Mouse (Mus musculus) cerebellum, adult 9-10 months (tissue): ENCODE measurements around the gene Fanca.
A peak's percentile ranks its signal among the peaks of the same experiment; 100 is the strongest.

Source experiments
- DNase-seq: peaks from one replicate; pipeline ENCODE4 v3.0.0; 2022

Fanca gene

DNA sequence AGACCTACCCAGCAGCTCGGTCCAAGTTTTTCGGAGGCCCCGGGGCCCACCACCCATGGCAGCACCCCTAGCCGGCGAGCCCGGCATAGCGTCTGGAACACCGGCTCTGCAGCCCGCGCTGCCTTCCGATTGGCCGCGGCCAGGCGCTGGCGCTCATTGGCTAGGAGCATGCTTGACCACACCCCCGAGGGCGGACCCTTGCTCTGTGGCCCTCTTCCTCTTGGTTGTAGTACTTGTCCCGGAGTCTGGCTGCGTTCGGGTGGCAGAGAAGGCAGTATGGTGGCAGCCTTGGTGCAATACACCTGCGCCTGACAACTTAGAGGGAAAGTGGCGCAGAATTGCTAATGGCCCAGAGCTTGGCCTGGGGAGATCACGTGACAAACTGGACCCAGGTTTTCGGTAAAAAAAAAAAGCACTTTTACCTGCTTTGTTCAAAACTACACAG, at the start of gene Fanca:
Fanca (minus strand) TSS at position 110 of the 445 bp plus-strand sequence.
- DNase-seq = peak; percentile 90

DNA sequence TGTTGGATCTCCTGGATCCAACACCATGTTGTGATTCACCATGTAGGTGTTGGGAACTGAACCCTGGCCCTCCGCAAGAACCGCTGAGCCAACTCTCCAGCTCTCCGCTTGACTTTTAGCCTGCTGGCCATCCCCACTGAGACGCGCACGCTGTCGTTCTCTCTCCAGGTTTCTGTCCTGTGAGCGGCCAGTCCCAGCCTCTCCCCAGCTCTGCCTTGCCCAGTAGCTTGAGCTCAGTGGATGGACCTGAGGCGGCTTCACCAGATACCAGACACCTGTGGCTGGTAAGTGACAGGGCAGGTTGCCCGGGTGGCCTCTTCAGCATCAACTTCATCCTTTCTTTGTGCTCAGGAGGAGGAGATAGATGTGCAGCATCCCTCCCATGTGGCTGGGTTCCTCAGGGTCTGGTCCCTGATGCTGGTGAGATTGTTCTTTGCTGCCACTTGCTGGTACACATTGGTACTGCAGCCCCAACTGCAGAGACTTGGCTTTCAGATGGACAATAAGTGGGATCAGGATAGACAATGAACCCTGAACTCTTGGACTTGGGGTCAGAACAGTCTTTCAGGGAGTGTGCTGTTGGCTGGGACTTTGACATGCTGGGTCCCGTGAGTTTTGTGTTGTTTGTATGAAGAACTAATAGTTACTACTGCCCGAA, 42.8 kb upstream of the Fanca start:
- peak; percentile 85 for DNase-seq

DNA sequence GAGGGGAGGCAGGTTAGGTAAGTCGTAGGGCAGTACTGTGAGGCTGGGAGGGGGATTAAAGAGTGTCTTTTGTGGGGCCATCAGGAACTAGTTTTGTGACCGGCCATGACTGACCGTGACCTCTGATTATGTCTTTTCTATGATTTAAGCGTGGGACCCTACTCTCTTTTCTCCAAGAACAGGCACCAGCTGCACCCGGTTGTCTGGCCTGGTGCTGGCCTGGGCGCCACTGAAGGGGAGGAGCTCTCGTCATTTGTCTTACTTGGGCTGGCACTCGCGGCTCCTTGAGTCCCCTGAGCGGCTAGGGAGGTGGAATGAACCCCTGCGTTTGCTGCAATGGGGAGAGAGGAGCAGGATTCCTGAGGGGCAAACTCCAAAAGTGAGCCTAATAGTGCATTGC, 34.8 kb upstream of the Fanca start:
- no peak for DNase-seq

DNA sequence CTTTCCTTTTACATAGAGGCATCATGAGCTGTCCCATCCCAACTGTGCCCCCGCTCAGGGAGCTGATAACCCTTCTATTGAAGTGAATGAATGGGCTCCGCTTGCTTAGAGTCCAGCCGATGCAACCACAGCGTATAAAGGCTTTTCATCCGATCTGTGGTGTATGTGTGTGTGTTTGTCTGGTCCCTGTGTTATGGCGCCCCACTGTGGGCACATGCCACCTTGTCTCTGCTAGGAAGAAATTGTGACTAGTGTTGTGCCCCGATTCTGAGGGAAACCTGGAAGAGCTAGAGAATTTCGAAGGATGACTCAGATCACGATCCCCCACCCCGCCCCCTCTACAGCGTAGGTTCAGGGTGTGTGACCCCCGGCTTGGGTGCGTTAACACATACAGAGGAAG, 34.4 kb upstream of the Fanca start:
- no peak for DNase-seq

DNA sequence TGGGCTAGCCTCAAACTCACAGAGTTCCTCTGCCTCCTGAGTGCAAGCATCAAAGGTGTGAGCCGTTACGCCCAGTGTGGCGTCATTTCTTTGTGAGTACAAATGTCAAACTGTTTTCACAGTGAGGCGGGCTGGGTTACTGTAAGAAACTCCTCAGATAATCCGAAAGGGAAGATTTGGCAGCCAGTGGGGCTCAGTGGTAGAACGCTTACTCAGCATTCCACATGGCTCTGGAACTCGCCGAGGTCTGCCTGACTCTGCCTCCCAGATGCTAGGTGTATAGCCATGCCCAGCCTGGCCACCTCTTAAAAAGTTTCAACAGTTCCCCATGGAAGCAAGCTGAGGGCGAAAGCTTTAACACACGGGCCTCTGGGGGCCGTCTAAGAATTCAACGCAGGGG, 33.7 kb upstream of the Fanca start:
- no peak for DNase-seq

DNA sequence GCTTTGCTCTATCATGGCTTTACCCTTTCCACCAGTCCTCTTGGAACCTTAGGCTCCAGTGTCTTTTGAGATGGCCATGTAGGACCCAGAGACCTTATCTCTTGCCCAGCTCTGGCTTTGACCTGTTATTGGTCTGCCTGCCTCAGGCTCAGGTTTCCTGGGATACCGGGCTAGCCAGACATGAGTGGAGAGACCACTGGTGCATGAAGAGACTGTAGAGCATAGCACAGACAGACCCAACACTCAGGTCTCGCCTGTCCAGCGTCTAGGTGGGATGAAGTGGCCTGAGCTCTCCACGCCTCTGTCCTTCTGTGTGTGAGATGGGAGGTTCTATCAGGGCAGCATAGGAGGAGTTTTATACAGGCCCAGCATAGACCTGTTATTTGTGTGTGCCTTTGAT, 30.7 kb upstream of the Fanca start:
- DNase-seq = no peak

DNA sequence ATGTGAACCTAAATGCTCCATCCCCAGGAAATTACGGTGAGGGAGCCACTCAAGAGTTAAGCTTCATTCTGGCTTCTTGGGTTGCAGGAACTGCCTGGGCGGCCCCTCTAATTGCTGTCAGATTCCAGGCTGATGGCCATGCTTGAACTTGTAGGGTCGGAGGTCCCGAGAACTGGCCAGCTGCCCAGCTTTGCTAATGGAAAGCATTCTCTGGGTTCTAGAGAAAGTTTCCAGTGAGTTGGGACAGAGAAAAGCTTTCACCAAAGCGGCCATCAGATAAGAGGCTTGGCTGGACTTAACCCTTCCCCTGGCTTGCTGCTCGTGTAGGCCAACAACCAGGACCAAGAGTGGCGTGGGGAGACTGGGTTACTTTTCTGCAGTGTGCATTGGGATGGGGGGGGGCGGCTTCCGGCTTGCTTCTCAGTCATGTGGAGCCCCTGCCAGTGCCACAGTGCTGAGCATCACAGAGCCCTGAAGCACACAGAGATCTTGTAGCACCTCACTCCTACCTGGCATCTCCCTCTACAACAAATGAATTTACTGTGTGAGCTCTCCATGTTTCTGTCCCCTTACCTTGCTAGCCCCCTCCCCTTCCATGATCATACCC, 30.0 kb upstream of the Fanca start:
- no peak for DNase-seq

DNA sequence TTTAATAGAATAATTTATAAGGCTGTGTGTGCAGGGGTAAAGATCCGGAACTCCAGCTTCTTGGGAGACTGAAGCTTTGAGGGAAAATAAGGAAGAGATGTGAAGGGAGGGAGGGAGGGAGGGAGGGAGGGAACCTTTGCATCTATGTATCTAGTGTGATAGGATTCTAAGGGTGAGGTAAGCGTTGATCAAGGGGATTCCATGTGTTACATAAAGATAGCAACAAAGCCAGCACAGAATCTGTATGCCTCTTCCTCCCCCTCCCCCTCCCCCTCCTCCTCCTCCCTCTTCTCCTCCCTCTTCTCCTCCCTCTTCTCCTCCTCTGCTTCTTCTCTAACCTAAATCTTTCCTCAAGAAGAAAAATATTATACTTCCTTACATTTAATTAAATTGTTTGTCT, 28.9 kb upstream of the Fanca start:
- DNase-seq = no peak

DNA sequence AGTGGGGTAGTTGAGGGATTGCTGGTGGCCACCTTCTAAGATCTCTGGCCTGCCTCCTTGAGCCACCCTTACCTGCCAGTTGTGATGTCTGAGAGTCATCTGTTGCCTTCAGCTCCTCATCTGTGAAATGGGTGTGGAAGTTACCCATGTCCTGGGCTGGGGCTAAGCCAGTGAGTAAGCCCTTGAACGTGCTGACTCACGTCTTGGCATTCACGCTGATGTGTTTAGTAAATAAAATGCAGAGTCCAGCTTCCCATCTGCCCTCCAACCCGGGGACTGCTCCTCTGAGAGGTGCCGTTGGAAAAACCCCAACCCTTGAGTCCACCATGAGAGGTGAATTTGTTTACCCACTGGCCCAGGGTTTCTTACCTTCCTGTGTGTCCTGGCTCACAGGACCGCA, 27.5 kb upstream of the Fanca start:
- DNase-seq = no peak

DNA sequence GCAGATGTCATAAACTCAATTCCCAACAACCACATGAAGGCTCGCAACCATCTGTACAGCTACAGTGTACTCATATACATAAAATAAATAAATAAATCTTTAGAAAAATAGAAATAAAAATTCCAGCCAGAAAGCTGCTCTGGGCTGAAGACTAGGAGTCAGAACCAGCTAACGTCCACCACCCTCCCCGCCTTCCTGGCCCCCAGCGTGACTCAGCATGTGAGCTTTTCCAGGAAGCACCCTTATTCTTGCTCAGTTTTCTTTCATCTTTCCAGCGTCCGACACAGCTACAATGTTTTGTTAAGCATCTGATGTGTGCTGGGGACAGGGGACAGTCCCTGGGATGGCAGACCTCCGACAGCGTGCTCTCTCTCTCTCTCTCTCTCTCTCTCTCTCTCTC, 26.8 kb upstream of the Fanca start:
- no peak for DNase-seq

DNA sequence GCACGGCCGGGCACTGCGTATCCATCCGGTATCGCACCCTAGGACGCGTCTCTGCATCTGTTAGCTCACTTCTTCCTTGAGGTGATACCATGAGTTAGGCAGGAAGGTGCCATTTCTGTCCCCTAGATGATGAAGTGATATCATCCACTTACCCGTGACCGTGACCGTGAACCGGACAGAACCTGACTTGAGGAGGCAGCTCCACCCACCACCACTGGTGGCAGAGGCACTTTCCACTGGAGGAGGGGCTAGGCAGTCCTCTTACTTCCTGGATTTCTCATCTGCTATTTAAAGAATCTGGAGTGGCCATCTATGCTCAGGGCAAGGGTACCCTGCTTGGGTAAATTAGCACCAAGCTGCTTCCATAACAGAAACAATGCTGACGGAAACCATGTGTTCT, 25.0 kb upstream of the Fanca start:
- no peak for DNase-seq

DNA sequence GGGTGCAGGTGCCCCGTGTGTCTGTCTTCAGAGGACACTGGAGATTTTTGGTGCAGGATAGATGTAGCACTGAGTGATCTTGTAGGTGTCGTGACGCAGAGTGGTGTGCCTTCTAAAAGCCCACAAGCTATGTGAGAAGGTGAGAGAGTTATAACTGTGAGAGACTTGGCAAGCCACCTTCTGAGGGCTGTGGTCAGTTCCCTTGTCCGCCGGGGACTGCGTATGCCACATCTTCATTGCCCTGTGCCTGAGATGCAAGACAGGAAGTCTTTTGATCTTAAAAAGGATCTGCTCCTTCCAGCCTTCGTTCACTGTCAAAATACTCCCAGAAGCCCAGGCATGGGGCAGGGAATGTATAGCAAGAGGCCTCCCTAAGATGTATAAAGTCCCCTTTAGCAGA, 24.5 kb upstream of the Fanca start:
- no peak for DNase-seq

DNA sequence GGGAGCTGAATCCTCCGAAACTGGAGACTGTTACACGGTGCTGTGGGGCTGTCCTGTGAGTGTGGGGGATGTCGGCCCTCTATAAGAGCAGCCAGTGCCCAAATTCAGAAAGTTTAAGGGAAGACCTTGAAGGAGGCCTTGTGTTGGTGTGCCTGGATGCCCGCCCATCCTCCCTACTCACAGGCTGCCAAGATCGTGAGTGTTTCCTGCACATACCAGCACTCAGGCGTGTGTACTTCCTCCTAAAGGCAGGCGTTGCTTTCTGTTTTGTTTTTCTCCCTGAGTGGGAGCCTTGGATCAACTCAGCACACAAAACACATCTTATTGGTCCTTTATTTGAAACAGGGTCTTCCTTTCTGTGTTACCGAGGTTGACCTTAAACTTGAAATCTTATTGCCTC, 23.9 kb upstream of the Fanca start:
- no peak for DNase-seq

DNA sequence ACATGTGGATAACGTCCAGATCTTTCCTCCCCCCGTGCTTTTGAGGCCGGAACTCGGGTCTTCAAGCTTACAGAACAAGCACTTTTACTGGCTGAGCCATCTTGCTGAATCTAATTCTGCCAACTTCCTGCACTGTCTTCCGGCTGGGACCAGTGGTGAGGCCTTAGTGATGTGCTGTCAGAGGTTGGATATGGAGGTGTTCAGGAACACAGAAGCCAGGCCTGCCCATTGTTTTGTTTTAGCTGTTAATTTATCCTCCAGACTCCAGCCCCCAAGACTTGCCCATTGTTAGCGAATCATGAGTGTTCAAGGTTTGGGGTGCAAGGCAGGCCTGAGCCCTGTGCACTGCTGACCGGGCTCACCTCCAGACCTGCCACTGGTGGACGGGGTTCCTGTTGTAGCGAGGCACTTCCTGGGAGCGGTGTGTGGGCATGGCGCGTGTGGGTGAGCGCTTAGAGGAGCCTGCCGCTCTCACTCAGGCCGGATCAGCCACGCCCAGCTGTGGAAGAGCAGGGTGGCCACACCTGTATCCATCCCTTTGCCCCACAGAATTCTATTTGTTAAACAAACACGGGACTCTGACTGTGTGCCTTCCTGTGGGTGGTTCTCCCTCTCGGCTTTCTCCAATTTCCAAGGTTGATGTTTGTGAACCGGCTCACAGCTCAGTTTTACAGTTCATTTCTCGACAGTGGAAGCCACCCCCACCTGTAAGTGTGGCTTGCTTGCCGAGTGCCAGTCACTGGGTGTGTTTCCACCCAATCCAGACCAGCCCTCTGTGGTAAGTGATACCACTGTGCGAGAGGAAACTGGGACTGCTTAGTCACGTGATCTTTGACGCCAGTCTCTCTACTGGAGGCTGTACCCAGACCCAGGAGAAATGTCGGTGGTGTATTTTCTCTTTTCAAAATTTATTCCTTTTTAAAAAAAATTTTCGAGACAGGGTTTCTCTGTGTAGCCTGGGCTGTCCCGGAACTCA, 23.0 kb upstream of the Fanca start:
- no peak for DNase-seq

DNA sequence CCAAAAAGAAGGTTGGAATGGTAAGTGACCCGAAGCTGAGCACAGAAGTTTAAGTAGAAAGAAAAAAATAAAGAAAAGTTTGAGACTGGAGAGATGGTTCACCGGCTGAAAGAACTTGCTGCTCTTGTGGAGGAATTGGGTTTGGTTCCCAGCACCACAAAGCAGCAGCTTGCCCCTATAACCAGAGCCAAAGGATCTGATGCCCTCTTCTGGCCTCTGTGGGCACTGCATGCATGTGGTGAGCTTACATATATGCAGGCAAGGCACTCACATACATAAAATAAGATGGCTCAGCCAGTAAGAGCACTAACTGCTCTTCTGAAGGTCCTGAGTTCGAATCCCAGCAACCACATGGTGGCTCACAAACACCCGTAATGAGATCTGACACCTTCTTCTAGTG, 21.7 kb upstream of the Fanca start:
- DNase-seq = no peak

DNA sequence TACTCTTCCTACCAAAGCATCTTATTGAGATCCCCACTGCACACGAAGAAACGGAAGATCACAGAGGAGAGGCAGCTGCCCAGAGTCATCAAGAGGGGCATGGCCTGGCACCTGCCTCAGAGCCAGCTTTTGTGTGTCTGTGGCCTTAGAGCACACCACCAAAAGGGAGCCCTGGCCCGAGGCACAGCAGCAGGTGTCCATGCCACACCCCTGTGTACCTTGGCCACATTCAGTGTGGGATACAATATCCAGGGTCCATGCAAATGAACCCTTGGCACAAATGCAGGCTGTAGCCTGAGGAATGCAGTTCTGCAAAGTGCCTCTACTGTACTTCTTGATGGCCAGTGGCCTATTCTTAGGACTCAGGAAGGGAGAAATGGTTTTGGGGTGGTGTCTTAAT, 19.1 kb upstream of the Fanca start:
- DNase-seq = no peak

DNA sequence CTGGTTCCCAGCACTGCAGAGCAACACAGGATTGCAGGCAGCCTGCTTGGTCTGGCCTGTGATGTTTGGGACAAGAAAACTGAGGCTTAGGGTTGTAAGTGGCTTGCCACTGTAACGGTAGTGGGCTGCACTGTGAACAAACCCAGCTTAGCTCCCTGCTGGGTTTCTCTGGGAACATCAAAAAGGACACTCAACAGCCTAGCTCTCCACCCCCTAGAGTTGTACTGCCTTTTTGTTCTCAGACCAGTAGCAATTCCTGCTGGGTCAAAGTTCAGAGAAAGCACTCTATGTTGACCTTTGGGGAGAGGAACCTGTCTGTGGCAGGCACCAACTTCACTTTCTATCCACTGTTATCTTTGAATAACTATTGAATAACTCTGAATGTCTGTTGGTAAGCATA, 16.1 kb upstream of the Fanca start:
- DNase-seq = no peak

DNA sequence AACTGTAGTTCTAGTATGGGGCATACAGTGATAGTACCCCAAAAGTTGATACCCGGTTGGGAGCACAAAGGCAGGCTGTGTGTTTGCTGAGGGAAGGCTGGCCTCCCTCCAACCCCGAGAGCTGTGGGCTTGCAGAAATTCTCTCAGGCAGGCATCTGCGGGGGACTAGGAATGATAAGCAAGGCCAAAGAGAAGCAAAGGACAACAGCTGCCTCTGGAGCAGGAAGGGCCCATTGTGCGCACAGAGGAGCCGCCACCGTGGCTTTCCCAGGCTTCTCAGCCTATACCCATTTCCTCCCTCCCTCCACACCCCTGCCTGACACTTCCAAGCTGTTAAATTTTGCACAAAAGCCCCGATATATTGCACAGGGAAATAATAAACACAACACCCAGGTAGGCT, 15.5 kb upstream of the Fanca start:
- no peak for DNase-seq

DNA sequence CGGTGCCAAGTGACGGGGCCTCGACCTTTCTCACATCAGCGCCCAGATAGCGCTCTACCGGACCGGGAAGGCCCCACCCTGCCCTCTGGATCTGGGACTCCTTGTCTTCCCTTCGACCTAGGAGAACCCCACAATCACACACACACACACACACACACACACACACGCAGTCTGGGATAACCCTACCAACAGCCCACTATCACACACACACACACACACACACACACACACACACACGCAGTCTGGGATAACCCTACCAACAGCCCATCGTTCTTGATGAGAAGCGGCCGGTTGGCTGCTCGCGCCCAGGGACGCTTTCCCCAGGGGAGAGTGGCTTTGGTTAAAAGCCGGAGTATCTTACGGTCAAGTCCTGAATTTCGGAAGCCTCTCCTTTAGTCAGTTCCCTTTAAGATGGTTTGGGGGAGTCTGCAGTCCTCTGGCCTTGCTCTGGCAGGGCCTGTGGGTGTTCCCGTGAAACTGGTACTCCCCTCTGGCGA, 14.8 kb upstream of the Fanca start:
- no peak for DNase-seq

DNA sequence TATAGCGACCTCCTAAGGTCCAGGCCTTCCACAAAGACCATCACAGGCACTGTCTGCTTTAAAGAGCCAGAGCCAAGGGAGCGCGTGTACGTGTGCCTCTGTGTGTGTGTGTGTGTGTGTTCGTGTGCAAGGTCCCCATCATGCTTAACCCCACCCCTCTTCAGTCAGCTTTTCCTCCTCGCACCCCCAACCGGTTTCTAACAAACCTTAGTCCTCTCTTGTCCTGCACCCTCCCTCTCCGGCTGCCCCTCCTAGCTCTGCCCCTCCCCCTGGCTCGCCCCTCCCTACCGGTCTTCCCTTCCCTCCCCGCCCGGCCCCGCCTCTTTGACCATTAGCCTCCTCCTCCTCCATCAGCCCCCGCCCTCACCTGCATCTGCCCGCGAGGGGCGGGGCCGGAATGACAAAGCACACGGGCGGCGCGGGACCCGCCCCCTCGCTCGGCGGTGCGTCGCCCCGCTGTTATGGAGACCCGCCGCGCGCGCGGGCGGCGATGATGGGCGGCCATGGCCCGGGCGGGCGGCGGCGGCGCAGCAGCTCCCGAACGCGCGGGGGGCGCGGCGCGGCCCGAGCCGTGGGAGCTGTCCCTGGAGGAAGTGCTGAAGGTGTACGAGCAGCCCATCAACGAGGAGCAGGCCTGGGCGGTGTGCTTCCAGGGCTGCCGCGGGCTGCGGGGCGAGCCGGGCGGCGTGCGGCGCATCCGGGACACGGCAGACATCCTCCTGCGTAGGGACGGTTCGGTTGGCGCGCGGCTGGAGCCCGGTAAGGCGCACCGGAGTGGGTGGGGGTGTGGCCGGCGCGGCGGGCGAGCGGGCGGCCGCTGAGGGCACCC, 14.1 kb upstream of the Fanca start, which contains the start of gene Spire2:
Spire2 (plus strand) TSS at position 452 of the 829 bp plus-strand sequence.
- peak; percentile 81 for DNase-seq

DNA sequence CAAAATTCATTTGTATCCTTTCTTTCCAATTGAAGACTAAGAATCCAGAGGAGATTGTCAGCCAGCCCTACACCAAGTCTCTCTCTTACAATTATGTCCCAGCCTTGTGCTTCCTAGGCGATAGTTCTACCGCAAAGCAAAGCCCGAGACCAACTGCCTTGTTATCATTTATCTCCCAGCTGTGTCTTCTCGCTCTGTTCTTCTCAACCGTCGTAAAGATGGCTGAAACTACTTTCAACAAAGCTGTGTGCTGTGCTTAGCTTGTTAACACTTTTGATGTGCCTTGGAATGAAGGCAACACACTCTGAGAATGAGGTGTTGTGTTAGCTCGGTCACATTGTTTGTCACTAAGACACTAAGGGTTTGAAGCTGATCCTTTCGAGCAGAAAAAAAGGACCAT, 13.4 kb upstream of the Fanca start:
- DNase-seq = no peak

DNA sequence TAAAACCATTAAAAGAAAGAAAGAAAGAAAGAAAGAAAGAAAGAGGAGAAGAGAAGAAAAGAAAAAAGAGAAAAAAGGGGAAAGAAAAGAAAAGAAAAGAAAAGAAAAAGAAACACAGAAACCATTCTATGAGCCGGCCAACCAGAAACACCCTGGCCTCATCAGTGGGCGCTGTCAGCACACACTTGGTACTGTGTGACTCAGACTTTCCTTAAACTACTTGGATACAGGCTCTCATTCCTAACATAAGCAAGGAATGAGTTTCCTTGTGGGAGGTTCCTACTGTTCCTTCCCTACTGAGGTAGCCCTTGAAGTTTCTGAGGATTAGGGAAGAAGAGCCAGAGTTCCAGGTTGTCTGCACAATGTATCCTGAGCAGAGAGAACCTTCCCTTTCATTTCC, 12.9 kb upstream of the Fanca start:
- no peak for DNase-seq

DNA sequence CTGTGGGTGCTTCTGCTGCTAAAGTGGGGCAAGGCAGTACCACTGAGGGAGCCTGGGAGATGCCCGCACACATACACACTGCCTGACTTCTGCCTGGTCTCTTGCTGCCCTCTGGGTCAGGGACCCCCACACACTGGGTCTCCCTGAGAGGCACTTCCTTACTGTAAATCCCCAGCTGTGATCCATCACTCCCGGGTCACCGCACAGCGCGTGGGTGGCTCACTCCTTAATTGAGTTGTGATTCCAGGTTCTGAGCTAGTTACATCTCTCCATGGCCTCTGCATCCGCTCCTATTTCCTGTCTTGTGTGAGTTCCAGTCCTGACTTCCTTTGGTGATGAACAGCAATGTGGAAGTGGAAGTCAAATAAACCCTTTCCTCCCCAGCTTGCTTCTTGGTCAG, 12.3 kb upstream of the Fanca start:
- DNase-seq = no peak
